Mouse (Mus musculus) intestine, embryonic 15.5 days (tissue): ENCODE results near the gene Olfr933. TPM values are rescaled to one million over a fixed set of nuclear protein-coding genes. Genes with fewer than 3 reads are reported as not detected.

Source experiments
- ATAC-seq: fragments of 200-750 bp; cut with Nextera tagmentation; 2 replicates; pipeline ENCODE4 v1.8.0; 2017; ENCODE audit warnings: moderate TSS enrichment, moderate library complexity
- H3K27ac ChIP-seq: fragments of 300-500 bp; sonication (generic); 2 replicates; pipeline ENCODE4 v1.5.1; 2015; ENCODE audit warnings: mild to moderate bottlenecking, inconsistent platforms
- H3K27me3 ChIP-seq: fragments of 300-500 bp; sonication (generic); replicated peaks from 2 replicates; pipeline ENCODE4 v1.6.1; 2015; ENCODE audit warnings: inconsistent platforms
- H3K36me3 ChIP-seq: fragments of 300-500 bp; sonication (generic); 2 replicates; pipeline ENCODE4 v1.6.1; 2015; ENCODE audit warnings: inconsistent platforms
- H3K4me1 ChIP-seq: fragments of 300-500 bp; sonication (generic); replicated peaks from 2 replicates; pipeline ENCODE4 v1.6.1; 2015; ENCODE audit warnings: inconsistent platforms
- H3K4me2 ChIP-seq: fragments of 300-500 bp; sonication (generic); replicated peaks from 2 replicates; pipeline ENCODE4 v1.6.1; 2015; ENCODE audit warnings: mild to moderate bottlenecking, inconsistent platforms
- H3K4me3 ChIP-seq: fragments of 300-500 bp; sonication (generic); replicated peaks from 2 replicates; pipeline ENCODE4 v1.5.1; 2015; ENCODE audit warnings: inconsistent platforms
- H3K9ac ChIP-seq: fragments of 300-500 bp; sonication (generic); 2 replicates; pipeline ENCODE4 v1.6.1; 2015; ENCODE audit warnings: inconsistent platforms
- H3K9me3 ChIP-seq: fragments of 300-500 bp; sonication (generic); 2 replicates; pipeline ENCODE4 v1.6.1; 2016; ENCODE audit warnings: inconsistent platforms
- WGBS: fragments of 180-500 bp; shearing (Covaris S2); methylation state at CpG from one replicate; pipeline ENCODE4 v1.1.7; 2015; 5-methylcytosine and 5-hydroxymethylcytosine counted together
- polyA plus RNA-seq: library from polyadenylated mRNA; unstranded; fragments of >200 nt; fragmentation: Nextera tagmentation; extraction: Ambion mirVana; gene quantifications from 2 replicates; pipeline ENCODE4 v1.2.1, GENCODE M21; 2015

Gene Olfr933
- polyA plus RNA-seq: not detected in 2 replicates

DNA sequence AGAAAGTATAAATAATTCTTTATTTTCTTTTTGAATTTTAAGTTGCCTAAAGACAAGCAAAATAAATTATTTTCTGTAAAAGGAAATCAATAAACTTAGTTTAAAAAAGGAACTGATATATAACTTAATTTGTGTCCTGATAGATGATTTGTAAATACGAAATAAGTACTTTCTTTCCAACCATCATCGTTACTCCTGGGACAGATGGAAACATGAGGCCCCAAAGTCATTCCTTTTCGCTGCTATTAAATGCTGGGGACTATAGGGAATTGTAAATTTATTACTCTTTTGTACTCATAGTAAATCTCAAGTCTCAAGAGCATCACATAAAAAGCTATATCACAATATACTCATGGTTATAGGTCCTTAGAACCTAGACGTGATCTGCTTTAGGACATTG lies at the start of gene Olfr933:
Gene Olfr933 (plus strand): TSS at position 301 of the 400 bp plus-strand sequence.
- Histone ChIP-seq H3K4me2 (no peak within 1 kb of the TSS), H3K4me1 (no peaks in the 10 kb centered on the region), H3K36me3 (no peaks in the 10 kb centered on the region), H3K27me3 (no peaks in the 10 kb centered on the region), H3K9me3 (no peaks in the 10 kb centered on the region), H3K27ac (no peak within 1 kb of the TSS), H3K4me3 (no peak within 1 kb of the TSS), H3K9ac (no peak within 1 kb of the TSS)
- ATAC-seq: no peak
- 76% methylated on average over 4 of the region's 4 CpGs for WGBS

GRCm38 (mm10) chr9:38929509-38929908 lies 42.6 kb upstream of the Olfr933 start, which contains the start of gene Olfr930:
TSS of gene Olfr930 (plus strand) at chr9:38929809.
- Histone ChIP-seq H3K9me3 (no peaks in the 10 kb centered on the region), H3K4me3 (no peak within 1 kb of the TSS), H3K4me1 (no peaks in the 10 kb centered on the region), H3K36me3 (no peaks in the 10 kb centered on the region), H3K9ac (no peak within 1 kb of the TSS), H3K27me3 (no peaks in the 10 kb centered on the region), H3K4me2 (no peak within 1 kb of the TSS), H3K27ac (no peak within 1 kb of the TSS)
- ATAC-seq: no peak

DNA sequence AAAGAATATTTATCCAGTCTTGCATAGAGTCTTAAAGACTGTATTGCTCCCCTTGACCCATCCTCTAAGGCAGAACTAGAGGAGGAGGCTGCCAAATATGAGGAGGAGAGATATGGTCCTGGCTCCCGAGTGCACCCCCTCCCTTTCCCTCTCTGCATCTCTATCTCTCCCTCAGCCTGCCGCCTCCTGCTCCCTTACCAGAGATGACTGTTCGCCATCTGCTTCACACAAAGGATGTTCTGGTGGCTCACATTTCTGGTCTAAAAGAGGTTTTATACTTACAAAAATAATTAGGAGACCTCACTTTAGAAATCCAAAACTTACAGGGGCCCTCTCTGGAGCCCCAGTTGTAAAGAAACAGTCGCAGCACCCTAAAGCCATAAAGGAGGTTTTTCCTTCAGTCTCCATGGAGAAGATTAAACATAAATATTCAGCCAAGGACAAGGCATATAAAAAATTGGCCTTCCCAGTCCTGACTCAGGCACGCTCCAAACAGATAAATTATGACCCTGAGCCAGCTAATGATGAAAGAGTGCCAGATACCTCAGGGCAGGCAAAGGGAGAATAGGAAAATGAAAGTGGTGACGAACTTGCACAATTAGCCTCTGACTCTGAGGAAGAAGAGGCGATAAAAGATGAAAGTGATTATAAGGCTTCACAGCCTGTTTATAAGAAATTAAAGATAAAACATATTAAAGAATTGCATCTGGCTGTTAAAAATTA lies 18.6 kb upstream of the Olfr933 start:
- Histone ChIP-seq H3K27me3 (no peaks in the 10 kb centered on the region), H3K27ac (no peak overlapping the region), H3K4me1 (no peaks in the 10 kb centered on the region), H3K36me3 (no peaks in the 10 kb centered on the region), H3K4me2 (no peak overlapping the region), H3K4me3 (no peak overlapping the region), H3K9ac (no peak overlapping the region), H3K9me3 (no peaks in the 10 kb centered on the region)
- ATAC-seq: no peak
- WGBS: 44% methylated on average over 7 of the region's 7 CpGs

DNA sequence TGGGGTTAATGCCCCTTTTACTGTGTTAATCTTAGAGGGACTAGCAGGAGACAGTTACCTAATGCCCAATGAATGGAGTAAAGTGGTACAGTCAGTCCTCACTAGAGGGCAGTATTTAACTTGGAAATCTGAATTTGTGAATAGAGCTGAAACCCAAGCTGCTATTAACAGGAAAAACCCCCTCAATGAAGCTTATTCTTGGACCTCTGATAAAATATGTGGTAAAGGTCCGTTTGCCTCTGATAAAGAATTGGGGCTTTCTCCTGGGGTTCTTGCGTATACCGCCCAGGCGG lies 18.0 kb upstream of the Olfr933 start:
- no peak for ATAC-seq
- WGBS: 80% methylated on average over 4 of the region's 4 CpGs
- Histone ChIP-seq H3K9ac (no peak overlapping the region), H3K27me3 (no peaks in the 10 kb centered on the region), H3K9me3 (no peaks in the 10 kb centered on the region), H3K4me1 (no peaks in the 10 kb centered on the region), H3K4me2 (no peak overlapping the region), H3K27ac (no peak overlapping the region), H3K36me3 (no peaks in the 10 kb centered on the region), H3K4me3 (no peak overlapping the region)

DNA sequence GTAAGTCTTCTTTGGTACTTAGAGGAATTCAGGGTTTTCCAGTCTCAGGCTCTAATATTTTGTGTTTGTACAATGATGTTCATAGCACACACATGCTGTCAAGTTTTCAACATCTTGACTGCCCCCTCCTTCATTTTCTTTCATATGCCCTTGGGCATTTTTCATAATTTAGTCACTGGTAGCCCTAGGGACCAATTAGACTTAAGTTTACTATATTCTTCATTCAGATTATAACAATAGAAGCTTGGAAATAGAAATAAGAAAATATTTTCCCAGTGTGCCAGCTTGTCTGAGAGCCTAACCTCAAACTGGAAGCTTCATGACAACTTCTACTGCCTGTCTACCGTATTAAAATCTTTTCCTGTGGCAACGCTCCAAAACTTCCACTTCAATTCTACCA lies 16.1 kb downstream of the Olfr933 start, which contains the start of gene Olfr934:
Gene Olfr934 (minus strand): TSS at position 101 of the 400 bp plus-strand sequence.
- 92% methylated on average over 2 of the region's 2 CpGs for WGBS

DNA sequence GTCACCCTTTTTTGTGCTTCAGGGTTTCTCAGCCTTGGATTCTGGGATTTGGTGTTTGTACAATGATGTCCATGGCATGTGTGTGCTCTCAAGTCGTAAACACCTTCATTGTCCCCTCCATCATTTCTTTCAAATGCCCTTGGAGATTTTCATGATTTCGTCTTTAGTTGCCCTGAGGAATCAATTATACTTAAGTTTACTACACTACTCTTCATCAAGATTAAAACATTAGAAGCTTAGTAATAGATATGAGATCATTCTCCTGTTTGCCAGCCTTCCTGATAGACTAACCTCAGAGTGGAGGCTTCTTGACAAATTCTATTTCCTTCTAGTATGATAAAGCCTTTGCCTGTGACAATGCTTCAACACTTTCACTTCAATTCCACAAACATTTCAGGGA lies 27.5 kb downstream of the Olfr933 start, which contains the start of gene Olfr935:
Gene Olfr935 (minus strand): TSS at position 101 of the 400 bp plus-strand sequence.
- Histone ChIP-seq H3K9me3 (no peaks in the 10 kb centered on the region), H3K4me3 (no peak within 1 kb of the TSS), H3K36me3 (no peaks in the 10 kb centered on the region), H3K4me2 (no peak within 1 kb of the TSS), H3K27ac (no peak within 1 kb of the TSS), H3K27me3 (no peaks in the 10 kb centered on the region), H3K4me1 (no peaks in the 10 kb centered on the region), H3K9ac (no peak within 1 kb of the TSS)
- WGBS: 68% methylated on average over 2 of the region's 2 CpGs
- ATAC-seq: no peak

More for the DNA sequence above, 16.1 kb downstream of the Olfr933 start, which contains the start of gene Olfr934:
- Histone ChIP-seq H3K4me3 (no peak within 1 kb of the TSS), H3K36me3 (no peaks in the 10 kb centered on the region), H3K27ac (no peak within 1 kb of the TSS), H3K9ac (no peak within 1 kb of the TSS), H3K27me3 (no peaks in the 10 kb centered on the region), H3K9me3 (no peaks in the 10 kb centered on the region), H3K4me1 (no peaks in the 10 kb centered on the region), H3K4me2 (no peak within 1 kb of the TSS)
- ATAC-seq: no peak

DNA sequence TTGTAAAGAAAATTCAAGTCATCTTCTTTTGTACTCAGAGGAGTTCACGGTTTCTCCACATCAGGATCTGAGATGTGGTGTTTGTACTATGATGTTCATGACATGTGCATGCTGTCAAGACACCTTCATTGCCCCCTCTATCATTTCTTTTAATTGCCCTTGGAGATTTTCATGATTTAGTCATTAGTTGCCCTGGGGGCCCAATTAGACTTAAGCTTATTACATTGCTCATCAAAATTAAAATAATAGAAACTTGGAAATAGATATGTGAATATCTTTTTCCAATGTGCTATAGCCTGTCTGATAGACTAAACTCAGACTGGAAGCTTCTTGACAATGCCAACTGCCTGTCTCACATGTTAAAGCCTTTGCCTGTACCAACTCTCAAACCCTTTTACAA lies 51.2 kb downstream of the Olfr933 start, which contains the start of gene Olfr146:
Gene Olfr146 (minus strand): TSS at position 101 of the 400 bp plus-strand sequence.
- ATAC-seq: no peak
- H3K27ac ChIP-seq: no peak within 1 kb of the TSS

More for the DNA sequence above, 51.2 kb downstream of the Olfr933 start, which contains the start of gene Olfr146:
- H3K9me3 ChIP-seq: no peaks in the 10 kb centered on the region
- no peaks in the 10 kb centered on the region for H3K27me3 ChIP-seq
- no peaks in the 10 kb centered on the region for H3K36me3 ChIP-seq
- no peak within 1 kb of the TSS for H3K4me3 ChIP-seq
- WGBS: 79% methylated on average over 1 of the region's 1 CpGs
- no peak within 1 kb of the TSS for H3K4me2 ChIP-seq
- H3K9ac ChIP-seq: no peak within 1 kb of the TSS
- no peaks in the 10 kb centered on the region for H3K4me1 ChIP-seq

Other genes starting within 250 kb of the Olfr933 start
- 0.03 TPM in 1 of 2 replicates, not detected in the other for gene Olfr920, start 220.0 kb upstream of the Olfr933 start, polyA plus RNA-seq
- not detected in 2 replicates for gene Olfr921, start 199.2 kb upstream of the Olfr933 start, polyA plus RNA-seq
- not detected in 2 replicates for gene Olfr922, start 157.7 kb upstream of the Olfr933 start, polyA plus RNA-seq
- gene Olfr923, start 145.8 kb upstream of the Olfr933 start, polyA plus RNA-seq: not detected in 2 replicates
- gene Olfr924, start 127.9 kb upstream of the Olfr933 start, polyA plus RNA-seq: not detected in 2 replicates
- not detected in 2 replicates for gene Olfr26, start 117.3 kb upstream of the Olfr933 start, polyA plus RNA-seq
- gene Olfr926, start 95.2 kb upstream of the Olfr933 start, polyA plus RNA-seq: not detected in 2 replicates
- gene Olfr930, start 42.5 kb upstream of the Olfr933 start, polyA plus RNA-seq: not detected in 2 replicates
- gene Olfr934, start 16.0 kb downstream of the Olfr933 start, polyA plus RNA-seq: not detected in 2 replicates
- gene Olfr935, start 27.4 kb downstream of the Olfr933 start, polyA plus RNA-seq: not detected in 2 replicates
- not detected in 2 replicates for gene Olfr146, start 51.1 kb downstream of the Olfr933 start, polyA plus RNA-seq
- gene Olfr937, start 92.6 kb downstream of the Olfr933 start, polyA plus RNA-seq: not detected in 2 replicates
- gene Olfr938, start 106.6 kb downstream of the Olfr933 start, polyA plus RNA-seq: not detected in 2 replicates
- gene Olfr27, start 155.8 kb downstream of the Olfr933 start, polyA plus RNA-seq: not detected in 2 replicates
- not detected in 2 replicates for gene Olfr943, start 194.0 kb downstream of the Olfr933 start, polyA plus RNA-seq
- not detected in 2 replicates for gene Olfr944, start 229.6 kb downstream of the Olfr933 start, polyA plus RNA-seq